Mouse (Mus musculus) neural tube, embryonic 14.5 days (tissue): ENCODE measurements at regions not wholly inside any gene's neighbourhood (a gene's known extent, or its start where the extent isn't known, plus 50 kb on each side); places are given as distances from the start of the nearest gene placed in this dataset.

Source experiments
- ATAC-seq: fragments of 200-750 bp; cut with Nextera tagmentation; 2 replicates; pipeline ENCODE4 v1.8.0; 2017; ENCODE audit warnings: low read depth, mild to moderate bottlenecking, moderate TSS enrichment, moderate library complexity
- H3K27ac ChIP-seq: fragments of 300-500 bp; sonication (generic); 2 replicates; pipeline ENCODE4 v1.5.1; 2014; ENCODE audit warnings: low read depth, mild to moderate bottlenecking, control low read depth, low read length, moderate library complexity, mixed read lengths
- H3K27me3 ChIP-seq: fragments of 300-500 bp; sonication (generic); 2 replicates; pipeline ENCODE4 v1.6.1; 2014; ENCODE audit warnings: low read length; ENCODE audit not compliant: control insufficient read depth, insufficient read depth
- H3K36me3 ChIP-seq: fragments of 300-500 bp; sonication (generic); 2 replicates; pipeline ENCODE4 v1.6.1; 2014; ENCODE audit warnings: low read length, mixed read lengths; ENCODE audit not compliant: control insufficient read depth, insufficient read depth
- H3K4me1 ChIP-seq: fragments of 300-500 bp; sonication (generic); 2 replicates; pipeline ENCODE4 v1.6.1; 2014; ENCODE audit warnings: low read length; ENCODE audit not compliant: control insufficient read depth, insufficient read depth
- H3K4me2 ChIP-seq: fragments of 300-500 bp; sonication (generic); 2 replicates; pipeline ENCODE4 v1.6.1; 2014; ENCODE audit warnings: mild to moderate bottlenecking, low read depth, low read length, control low read depth
- H3K4me3 ChIP-seq: fragments of 300-500 bp; sonication (generic); 2 replicates; pipeline ENCODE4 v1.5.1; 2014; ENCODE audit warnings: low read depth, low read length, control low read depth, mixed read lengths
- H3K9ac ChIP-seq: fragments of 300-500 bp; sonication (generic); replicated peaks from 2 replicates; pipeline ENCODE4 v1.6.1; 2014; ENCODE audit warnings: low read depth, mild to moderate bottlenecking, control low read depth, low read length, mixed read lengths
- H3K9me3 ChIP-seq: fragments of 300-500 bp; sonication (generic); 2 replicates; pipeline ENCODE4 v1.6.1; 2016; ENCODE audit warnings: low read length; ENCODE audit not compliant: control insufficient read depth
- WGBS: fragments of 180-500 bp; shearing (Covaris S2); extraction: QIAGEN DNeasy Blood & Tissue Kit; methylation state at CpG from one replicate; pipeline ENCODE4 v1.1.7; 2014; 5-methylcytosine and 5-hydroxymethylcytosine counted together

GRCm38 (mm10) chr12:50261072-50261471 is 387.8 kb downstream of the Prkd1 start:
- WGBS, result 67% methylated on average over 4 of the region's 4 CpGs
- no peaks in the 10 kb centered on the region for H3K27me3 ChIP-seq
- H3K9me3 ChIP-seq, result no peaks in the 10 kb centered on the region
- H3K9ac ChIP-seq, result no peak overlapping the region
- H3K27ac ChIP-seq, result no peak overlapping the region
- no peak for ATAC-seq
- H3K4me1 ChIP-seq, result no peaks in the 10 kb centered on the region
- H3K4me2 ChIP-seq, result no peak overlapping the region
- H3K36me3 ChIP-seq, result no peaks in the 10 kb centered on the region
- no peak overlapping the region for H3K4me3 ChIP-seq

GRCm38 (mm10) chr12:50273239-50273880 is 375.5 kb downstream of the Prkd1 start:
- ATAC-seq, result no peak
- Histone ChIP-seq H3K27me3 (no peaks in the 10 kb centered on the region), H3K9me3 (no peaks in the 10 kb centered on the region), H3K4me1 (no peaks in the 10 kb centered on the region), H3K36me3 (no peaks in the 10 kb centered on the region), H3K4me2 (no peak overlapping the region), H3K27ac (no peak overlapping the region), H3K9ac (no peak overlapping the region), H3K4me3 (no peak overlapping the region)
- WGBS, result 98% methylated on average over 2 of the region's 2 CpGs

- no peak overlapping the region for H3K4me3 ChIP-seq
- no peaks in the 10 kb centered on the region for H3K27me3 ChIP-seq
- no peaks in the 10 kb centered on the region for H3K4me1 ChIP-seq
- no peak overlapping the region for H3K4me2 ChIP-seq
- no peak overlapping the region for H3K9ac ChIP-seq
- H3K9me3 ChIP-seq, result no peaks in the 10 kb centered on the region
- no peaks in the 10 kb centered on the region for H3K36me3 ChIP-seq
- no peak for ATAC-seq
- 67% methylated on average over 1 of the region's 1 CpGs for WGBS
- H3K27ac ChIP-seq, result no peak overlapping the region
Measured at GRCm38 (mm10) chr12:50281615-50282014, 367.3 kb downstream of the Prkd1 start.
